Mouse (Mus musculus) liver, embryonic 15.5 days (tissue): ENCODE data around the gene Cebpz. TPM values are rescaled to one million over a fixed set of nuclear protein-coding genes. Genes with fewer than 3 reads are reported as not detected.

Experiments used
- polyA plus RNA-seq: library from polyadenylated mRNA; unstranded; fragments of >200 nt; fragmentation: Nextera tagmentation; extraction: Ambion mirVana; gene quantifications from 2 replicates; pipeline ENCODE4 v1.2.1, GENCODE M21; 2015

Gene Cebpz
- polyA plus RNA-seq, 1 experiment from 2014 or later = 23.4 TPM

Other genes starting within 250 kb of the Cebpz start
- 2.2 and 2.6 TPM in 2 replicates for gene Strn, start 199.9 kb downstream of the Cebpz start, polyA plus RNA-seq
- 3.7 and 4.1 TPM in 2 replicates for gene Heatr5b, start 101.7 kb downstream of the Cebpz start, polyA plus RNA-seq
- gene Gpatch11, start 101.5 kb downstream of the Cebpz start, polyA plus RNA-seq = 12.4 and 13.4 TPM in 2 replicates
- 7.2 and 7.7 TPM in 2 replicates for gene Eif2ak2, start 54.5 kb downstream of the Cebpz start, polyA plus RNA-seq
- gene Sult6b1, start 30.1 kb downstream of the Cebpz start, polyA plus RNA-seq = 0.03 TPM in 1 of 2 replicates, not detected in the other
- 38.1 and 44.7 TPM in 2 replicates for gene Cebpzos, start 20.6 kb downstream of the Cebpz start, polyA plus RNA-seq
- gene Ndufaf7, start 70 bp upstream of the Cebpz start, polyA plus RNA-seq = 24.5 and 27.0 TPM in 2 replicates
- gene Prkd3, start 83.8 kb upstream of the Cebpz start, polyA plus RNA-seq = 8.1 and 8.6 TPM in 2 replicates
- gene Qpct, start 114.8 kb upstream of the Cebpz start, polyA plus RNA-seq = 21.1 and 22.7 TPM in 2 replicates